Mouse (Mus musculus) heart, postnatal 25 days (tissue): Measurements from ENCODE around the gene Nipa1. TPM values are rescaled to one million over a fixed set of nuclear protein-coding genes. Genes with fewer than 3 reads are reported as not detected.
A peak's percentile ranks its signal among the peaks of the same experiment; 100 is the strongest.
"Not testable (repeated sequence)": the region's sequence is repeated elsewhere in the genome, so short reads cannot be mapped to it uniquely, and the experiment has no call there.

Source experiments
- DNase-seq: peaks from one replicate; pipeline ENCODE4 v3.0.0; 2022; ENCODE audit warnings: low spot score
- intact Hi-C: fragments of 180-260 bp; cut with DNase I; formaldehyde crosslinking; loops from one replicate; pipeline ENCODE4 v1.15.1; 2025
- total RNA-seq, 2 experiments: library from RNA; stranded (reverse); gene quantifications; 2 replicates each; pipeline ENCODE4 v1.2.3; 2021

The Nipa1 gene
- total RNA-seq, result 1 to 10 TPM; 5.1 to 5.7 TPM

GRCm38 (mm10) chr7:56019930-56020253 lies at the start of gene Nipa1:
TSS of gene Nipa1 (minus strand) at chr7:56019954.
- intact Hi-C loops, result loop anchor here (2.0 kb wide), 1 partner anchor 27 kb away; no protein-coding TSS in a partner anchor
- DNase-seq, result no peak

- DNase-seq, result no peak
- intact Hi-C loops, result no loop called here
Observed at GRCm38 (mm10) chr7:56066634-56067033, 46.9 kb upstream of the Nipa1 start.

- intact Hi-C loops, result no loop called here
- no peak for DNase-seq
Observed at GRCm38 (mm10) chr7:56066136-56066535, 46.4 kb upstream of the Nipa1 start.

GRCm38 (mm10) chr7:56064876-56065275 lies 45.1 kb upstream of the Nipa1 start:
- DNase-seq, result no peak
- intact Hi-C loops, result no loop called here

- intact Hi-C loops, result no loop called here
- DNase-seq, result no peak
Observed at GRCm38 (mm10) chr7:56055338-56055737, 35.6 kb upstream of the Nipa1 start.

- intact Hi-C loops, result no loop called here
- DNase-seq, result no peak
Observed at GRCm38 (mm10) chr7:56052996-56053395, 33.2 kb upstream of the Nipa1 start.

- intact Hi-C loops, result no loop called here
- DNase-seq, result peak; percentile 2
Observed at GRCm38 (mm10) chr7:56050487-56050911, 30.7 kb upstream of the Nipa1 start.

GRCm38 (mm10) chr7:56049831-56050321 lies 30.1 kb upstream of the Nipa1 start, which contains the start of gene Herc2:
TSS of gene Herc2 (plus strand) at chr7:56050196.
- DNase-seq, result peak; percentile 99
- intact Hi-C loops, result loop anchor here (5.0 kb wide), 2 partner anchors 88 to 208 kb away; partner anchors contain the start of genes Cyfip1 and Nipa2

- intact Hi-C loops, result loop anchor here (2.0 to 5.0 kb wide), 3 partner anchors 28 to 205 kb away; partner anchors contain the start of genes Cyfip1, Nipa1 and Nipa2
- DNase-seq, result no peak
Observed at GRCm38 (mm10) chr7:56047178-56047577, 27.4 kb upstream of the Nipa1 start.

- DNase-seq, result no peak
- intact Hi-C loops, result no loop called here
Observed at GRCm38 (mm10) chr7:56044267-56044629, 24.5 kb upstream of the Nipa1 start.

GRCm38 (mm10) chr7:56043577-56044266 lies 24.0 kb upstream of the Nipa1 start:
- no peak for DNase-seq
- intact Hi-C loops, result no loop called here

GRCm38 (mm10) chr7:56042353-56042752 lies 22.6 kb upstream of the Nipa1 start:
- intact Hi-C loops, result loop anchor here (1.0 kb wide), 1 partner anchor 56 kb away; no protein-coding TSS in a partner anchor
- DNase-seq, result peak; percentile 7

GRCm38 (mm10) chr7:56023586-56023985 lies 3.8 kb upstream of the Nipa1 start:
- DNase-seq, result no peak
- intact Hi-C loops, result no loop called here

GRCm38 (mm10) chr7:56018972-56019929 lies 503 bp downstream of the Nipa1 start:
- DNase-seq, result peak; percentile 35
- intact Hi-C loops, result loop anchor here (2.0 kb wide), 1 partner anchor 28 kb away; no protein-coding TSS in a partner anchor

- DNase-seq, result no peak
Observed at GRCm38 (mm10) chr7:56018446-56018971, 1.2 kb downstream of the Nipa1 start.

GRCm38 (mm10) chr7:56017761-56018160 lies 2.0 kb downstream of the Nipa1 start:
- intact Hi-C loops, result loop anchor here (2.0 kb wide), 1 partner anchor 29 kb away; no protein-coding TSS in a partner anchor
- DNase-seq, result no peak

More at GRCm38 (mm10) chr7:56018446-56018971, 1.2 kb downstream of the Nipa1 start:
- intact Hi-C loops, result loop anchor here (2.0 kb wide), 1 partner anchor 28 kb away; no protein-coding TSS in a partner anchor

- no peak for DNase-seq
- intact Hi-C loops, result no loop called here
Observed at GRCm38 (mm10) chr7:56015837-56016236, 3.9 kb downstream of the Nipa1 start.

- intact Hi-C loops, result no loop called here
- DNase-seq, result no peak
Observed at GRCm38 (mm10) chr7:56015172-56015571, 4.6 kb downstream of the Nipa1 start.

GRCm38 (mm10) chr7:56014002-56014702 lies 5.6 kb downstream of the Nipa1 start:
- intact Hi-C loops, DNase-seq: not testable (repeated sequence)
